Mouse (Mus musculus) embryonic facial prominence, embryonic 14.5 days (tissue): Measurements from ENCODE around the gene Ppm1l. TPM values are rescaled to one million over a fixed set of nuclear protein-coding genes. Genes with fewer than 3 reads are reported as not detected.

ENCODE experiments used
- ATAC-seq: fragments of 200-750 bp; cut with Nextera tagmentation; 2 replicates; pipeline ENCODE4 v1.8.0; 2017; ENCODE audit warnings: low read depth, moderate number of reproducible peaks, moderate TSS enrichment
- DNase-seq: peaks from one replicate; pipeline ENCODE4 v3.0.0-alpha.2; 2015; ENCODE audit warnings: low spot score
- H3K27ac ChIP-seq: fragments of 300-500 bp; sonication (generic); replicated peaks from 2 replicates; pipeline ENCODE4 v1.5.1; 2014; ENCODE audit warnings: low read depth, mild to moderate bottlenecking, low read length, moderate library complexity
- H3K27me3 ChIP-seq: fragments of 300-500 bp; sonication (generic); replicated peaks from 2 replicates; pipeline ENCODE4 v1.6.1; 2014; ENCODE audit warnings: low read length; ENCODE audit not compliant: control insufficient read depth, insufficient read depth
- H3K36me3 ChIP-seq: fragments of 300-500 bp; sonication (generic); 2 replicates; pipeline ENCODE4 v1.6.1; 2014; ENCODE audit warnings: low read length, mixed read lengths; ENCODE audit not compliant: control insufficient read depth, insufficient read depth
- H3K4me1 ChIP-seq: fragments of 300-500 bp; sonication (generic); 2 replicates; pipeline ENCODE4 v1.6.1; 2014; ENCODE audit warnings: antibody characterized with exemption, low read length; ENCODE audit not compliant: control insufficient read depth, insufficient read depth
- H3K4me2 ChIP-seq: fragments of 300-500 bp; sonication (generic); 2 replicates; pipeline ENCODE4 v1.6.1; 2014; ENCODE audit warnings: low read depth, mild to moderate bottlenecking, low read length, moderate library complexity, mixed read lengths
- H3K4me3 ChIP-seq: fragments of 300-500 bp; sonication (generic); 2 replicates; pipeline ENCODE4 v1.5.1; 2014; ENCODE audit warnings: low read depth, mild to moderate bottlenecking, low read length
- H3K9ac ChIP-seq: fragments of 300-500 bp; sonication (generic); 2 replicates; pipeline ENCODE4 v1.6.1; 2014; ENCODE audit warnings: low read depth, mild to moderate bottlenecking, low read length, moderate library complexity, mixed read lengths
- H3K9me3 ChIP-seq: fragments of 300-500 bp; sonication (generic); 2 replicates; pipeline ENCODE4 v1.6.1; 2016; ENCODE audit warnings: low read length; ENCODE audit not compliant: control insufficient read depth
- WGBS: fragments of 180-500 bp; shearing (Covaris S2); extraction: QIAGEN DNeasy Blood & Tissue Kit; methylation state at CpG from one replicate; pipeline ENCODE4 v1.1.7; 2014; 5-methylcytosine and 5-hydroxymethylcytosine counted together
- polyA plus RNA-seq: library from polyadenylated mRNA; unstranded; fragments of >200 nt; fragmentation: Nextera tagmentation; extraction: Ambion mirVana; gene quantifications from 2 replicates; pipeline ENCODE4 v1.2.1, GENCODE M21; 2014

Gene Ppm1l
- polyA plus RNA-seq, 1 experiment from 2014 or later, result 10.9 TPM

DNA sequence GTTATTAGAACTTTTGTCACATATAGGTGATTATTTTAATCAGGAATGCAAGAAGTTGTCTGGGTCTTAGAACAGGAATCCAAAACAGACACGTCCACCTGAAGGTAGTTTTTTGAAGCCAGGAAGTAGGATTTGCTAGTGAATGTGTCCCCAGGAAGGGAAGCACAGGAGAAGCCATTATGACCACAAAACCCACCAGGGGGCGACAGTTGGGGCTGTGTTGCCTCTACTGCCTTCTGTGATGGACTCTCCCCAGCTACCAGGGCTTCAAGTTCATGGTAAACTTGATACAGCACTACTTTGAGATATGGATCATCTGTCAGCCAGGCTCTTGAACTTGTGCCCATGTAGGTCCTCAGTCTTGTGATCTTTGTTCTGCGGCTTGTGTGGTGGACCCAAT lies 137.7 kb downstream of the Ppm1l start:
- Histone ChIP-seq H3K4me3 (no peak overlapping the region), H3K4me2 (no peak overlapping the region), H3K36me3 (no peaks in the 10 kb centered on the region), H3K27me3 (no peaks in the 10 kb centered on the region), H3K4me1 (no peaks in the 10 kb centered on the region), H3K9ac (no peak overlapping the region), H3K27ac (no peak overlapping the region), H3K9me3 (no peaks in the 10 kb centered on the region)
- WGBS, result 69% methylated on average over 3 of the region's 3 CpGs
- DNase-seq (no peak), ATAC-seq (no peak)

DNA sequence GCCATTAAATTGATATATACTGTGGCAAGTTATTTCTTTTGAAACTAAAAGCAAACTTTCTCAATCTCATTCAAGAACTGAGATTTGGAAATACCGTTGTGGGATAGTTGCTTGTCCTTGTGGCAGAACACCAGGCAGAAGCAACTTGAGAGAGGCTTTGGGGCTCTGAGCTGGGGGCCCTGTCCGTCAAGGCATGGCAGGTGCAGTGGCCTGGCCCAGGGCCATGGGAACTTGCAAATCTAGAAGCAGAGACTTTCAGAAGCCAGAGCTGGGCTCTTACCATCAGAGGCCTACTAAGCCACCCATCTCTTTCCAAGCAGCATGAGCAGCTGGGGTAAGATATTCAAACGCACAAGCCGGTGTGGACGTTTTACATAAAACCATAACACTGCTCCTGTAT lies 139.4 kb downstream of the Ppm1l start:
- H3K4me3 ChIP-seq, result no peak overlapping the region
- ATAC-seq (no peak; the same call in 1 of the 2 replicates), DNase-seq (peak; percentile 68)
- H3K4me1 ChIP-seq, result no peaks in the 10 kb centered on the region
- H3K27ac ChIP-seq, result no peak overlapping the region
- no peaks in the 10 kb centered on the region for H3K9me3 ChIP-seq
- no peak overlapping the region for H3K4me2 ChIP-seq
- no peak overlapping the region for H3K9ac ChIP-seq
- WGBS, result 79% methylated on average over 5 of the region's 5 CpGs
- no peaks in the 10 kb centered on the region for H3K27me3 ChIP-seq
- no peaks in the 10 kb centered on the region for H3K36me3 ChIP-seq

DNA sequence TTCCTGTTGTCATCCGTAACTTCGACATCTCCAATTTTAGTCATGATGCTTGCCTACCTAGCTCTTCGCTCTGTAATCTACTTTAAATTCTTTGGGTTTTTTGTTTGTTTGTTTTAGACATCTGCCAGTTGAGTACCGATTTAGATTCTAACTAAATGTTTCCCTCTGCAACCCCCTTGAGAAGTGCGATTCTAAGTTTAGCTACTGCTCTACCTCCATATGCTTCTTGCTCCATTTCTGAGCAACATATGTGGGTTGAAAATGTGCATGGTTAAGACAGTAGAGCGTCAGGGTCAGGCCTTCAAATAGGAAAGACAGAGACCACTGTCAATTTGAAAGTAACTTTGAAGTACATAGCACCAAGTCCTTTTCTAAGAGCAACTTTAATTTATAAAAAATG lies 142.1 kb downstream of the Ppm1l start:
- Histone ChIP-seq H3K9me3 (no peaks in the 10 kb centered on the region), H3K27me3 (no peaks in the 10 kb centered on the region), H3K36me3 (no peaks in the 10 kb centered on the region), H3K4me1 (no peaks in the 10 kb centered on the region), H3K9ac (no peak overlapping the region), H3K4me3 (no peak overlapping the region), H3K27ac (no peak overlapping the region), H3K4me2 (no peak overlapping the region)
- no peak for DNase-seq
- 71% methylated on average over 6 of the region's 6 CpGs for WGBS
- no peak for ATAC-seq

GRCm38 (mm10) chr3:69461956-69462355 lies 145.3 kb downstream of the Ppm1l start:
- DNase-seq (no peak), ATAC-seq (no peak)
- Histone ChIP-seq H3K4me2 (no peak overlapping the region), H3K27me3 (no peaks in the 10 kb centered on the region; the same call in 1 of the 2 replicates), H3K4me1 (no peaks in the 10 kb centered on the region), H3K9me3 (no peaks in the 10 kb centered on the region), H3K27ac (no peak overlapping the region), H3K9ac (no peak overlapping the region), H3K4me3 (no peak overlapping the region), H3K36me3 (no peaks in the 10 kb centered on the region)
- 71% methylated on average over 1 of the region's 1 CpGs for WGBS

DNA sequence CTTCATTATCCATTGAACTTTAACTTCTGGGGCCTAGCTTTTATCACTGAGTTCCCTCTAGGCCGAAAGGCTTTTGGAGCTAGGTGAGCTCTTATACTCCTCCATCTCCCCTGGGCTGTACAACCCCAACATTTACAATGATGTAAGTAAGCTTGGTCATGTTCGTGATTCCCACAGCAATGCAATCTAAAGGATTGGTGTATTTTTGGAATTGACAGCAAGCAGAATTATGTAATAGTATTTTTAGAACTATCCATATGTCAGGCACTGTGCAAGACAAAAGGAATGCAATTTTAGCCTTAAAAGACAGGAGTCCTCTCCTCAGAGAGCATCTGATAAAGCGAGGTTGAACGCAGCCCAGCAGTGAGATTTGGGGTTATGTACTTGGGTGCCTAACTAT lies 149.1 kb downstream of the Ppm1l start:
- DNase-seq (no peak), ATAC-seq (no peak)
- 91% methylated on average over 4 of the region's 4 CpGs for WGBS
- Histone ChIP-seq H3K4me1 (peaks cover 31% of the 10 kb centered on the region), H3K27ac (no peak overlapping the region), H3K36me3 (no peaks in the 10 kb centered on the region), H3K9me3 (no peaks in the 10 kb centered on the region), H3K4me2 (no peak overlapping the region), H3K9ac (no peak overlapping the region), H3K4me3 (no peak overlapping the region), H3K27me3 (no peaks in the 10 kb centered on the region; the same call in 1 of the 2 replicates)

GRCm38 (mm10) chr3:69468280-69469008 lies 151.8 kb downstream of the Ppm1l start:
- H3K9me3 ChIP-seq, result no peaks in the 10 kb centered on the region
- DNase-seq, result no peak
- ATAC-seq, result no peak
- WGBS, result 27% methylated on average over 9 of the region's 9 CpGs
- H3K27ac ChIP-seq, result no peak overlapping the region
- H3K9ac ChIP-seq, result no peak overlapping the region
- no peaks in the 10 kb centered on the region for H3K36me3 ChIP-seq
- H3K4me1 ChIP-seq, result peaks cover 31% of the 10 kb centered on the region
- H3K4me3 ChIP-seq, result no peak overlapping the region
- peaks cover 4% of the 10 kb centered on the region for H3K27me3 ChIP-seq
- H3K4me2 ChIP-seq, result peak overlapping the region; percentile 3; the same call in 1 of the 2 replicates

DNA sequence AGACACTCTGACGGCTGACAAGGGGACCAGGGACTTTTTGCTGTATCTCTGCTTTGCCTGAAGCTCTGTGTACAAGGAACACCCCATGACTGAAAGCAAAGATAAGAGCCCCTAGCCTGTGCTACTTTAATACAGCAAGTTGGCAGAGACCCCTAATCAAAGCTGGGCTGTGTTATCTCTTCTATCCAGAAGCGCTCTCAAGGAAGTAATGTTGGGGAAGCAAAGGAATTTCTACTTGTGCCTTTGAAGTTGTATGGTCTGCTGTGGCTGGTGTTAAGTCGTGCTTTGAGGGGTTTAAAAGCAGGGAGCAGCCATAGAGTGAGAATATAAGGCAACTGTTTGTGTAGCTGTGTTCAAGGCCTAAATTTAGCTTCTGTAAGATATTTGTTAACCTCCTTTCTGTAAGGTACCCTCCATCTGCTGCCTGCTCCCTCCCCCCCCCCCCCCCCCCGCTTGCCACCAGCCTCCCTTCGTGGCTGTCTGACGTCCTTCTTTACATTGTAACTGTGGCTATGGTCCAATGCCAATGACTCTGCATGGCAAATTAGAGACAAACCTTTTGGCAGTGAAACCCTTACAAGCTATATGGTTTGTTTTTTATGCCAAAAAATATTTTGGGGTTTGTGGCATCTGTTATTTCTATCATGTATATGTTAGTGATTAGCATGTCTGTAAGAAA lies 152.9 kb downstream of the Ppm1l start:
- 0 out of 2 replicates have a peak, but pooled peaks have one; percentile 22 for ATAC-seq
- H3K9ac ChIP-seq, result no peak overlapping the region
- 26% methylated on average over 5 of the region's 6 CpGs for WGBS
- no peak overlapping the region for H3K27ac ChIP-seq
- H3K4me1 ChIP-seq, result peaks cover 31% of the 10 kb centered on the region
- peaks cover 4% of the 10 kb centered on the region; the same call in 1 of the 2 replicates for H3K9me3 ChIP-seq
- H3K4me3 ChIP-seq, result no peak overlapping the region
- H3K27me3 ChIP-seq, result peaks cover 4% of the 10 kb centered on the region
- no peak overlapping the region for H3K4me2 ChIP-seq
- no peaks in the 10 kb centered on the region for H3K36me3 ChIP-seq
- DNase-seq, result peak; percentile 80

GRCm38 (mm10) chr3:69470142-69470796 lies 153.6 kb downstream of the Ppm1l start:
- 52% methylated on average over 11 of the region's 11 CpGs for WGBS
- peaks cover 4% of the 10 kb centered on the region; the same call in 1 of the 2 replicates for H3K9me3 ChIP-seq
- H3K4me3 ChIP-seq, result no peak overlapping the region
- no peak overlapping the region for H3K9ac ChIP-seq
- DNase-seq, result no peak
- H3K27me3 ChIP-seq, result peaks cover 4% of the 10 kb centered on the region
- H3K36me3 ChIP-seq, result no peaks in the 10 kb centered on the region
- H3K4me2 ChIP-seq, result no peak overlapping the region
- peaks cover 31% of the 10 kb centered on the region for H3K4me1 ChIP-seq
- 0 out of 2 replicates have a peak, but pooled peaks have one; percentile 21 for ATAC-seq
- H3K27ac ChIP-seq, result no peak overlapping the region
